Mouse (Mus musculus) brain, embryonic 14.5 days (tissue): ENCODE results near the gene Rdh9.

Source experiments
- CTCF ChIP-seq: fragments of 200-500 bp; IDR thresholded peaks from 2 replicates; pipeline ENCODE4 v1.5.1; 2012; ENCODE audit warnings: inconsistent platforms, mild to moderate bottlenecking, moderate library complexity, borderline replicate concordance; ENCODE audit not compliant: insufficient read depth, insufficient read length; ENCODE audit errors: extremely low read depth
- POLR2A ChIP-seq: fragments of 200-500 bp; IDR thresholded peaks from 2 replicates; pipeline ENCODE4 v1.6.1; 2012; ENCODE audit warnings: mild to moderate bottlenecking, inconsistent platforms, borderline replicate concordance; ENCODE audit not compliant: poor library complexity, insufficient read depth, insufficient read length, severe bottlenecking; ENCODE audit errors: extremely low read depth

GRCm38 (mm10) chr10:127736916-127737315 is 39.3 kb upstream of the Rdh9 start:
- TF ChIP-seq CTCF (no peak), POLR2A (no peak)
